Mouse (Mus musculus): ENCODE data around the gene Prpf38a.

DNA sequence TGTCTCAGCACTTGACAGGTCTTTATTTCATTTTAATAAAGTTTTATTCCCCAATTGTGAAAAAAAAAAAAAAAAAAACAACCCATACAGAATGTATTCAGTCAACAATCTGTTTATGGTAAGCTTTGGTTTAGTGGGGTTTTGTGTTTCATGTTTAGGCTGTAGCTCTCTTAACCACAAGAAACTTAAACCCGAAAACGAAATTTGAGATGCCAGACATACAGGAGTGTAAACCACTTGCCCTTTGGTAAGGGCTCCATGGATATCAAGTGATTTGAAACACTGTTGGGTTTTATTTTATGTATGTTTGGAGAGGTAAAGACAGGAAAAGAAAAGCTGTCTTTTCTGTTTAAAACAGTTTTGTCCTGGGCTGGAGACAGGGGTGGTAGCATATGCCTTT, 39.4 kb downstream of the Prpf38a start:
- TF ChIP-seq CTCF (conservative IDR thresholded peaks at IDR 0.05; ENCODE audit: low read length): no peak
- no peak for TF ChIP-seq NANOG (IDR thresholded peaks at IDR 0.05; ENCODE audit: borderline replicate concordance, low read length)
